13 mouse cellular contexts compared by ENCODE assay signal in genomic region chr4:141257440-141257839, GRCm38 (mm10). TPM values are rescaled to one million over a fixed set of nuclear protein-coding genes. Genes with fewer than 3 reads are reported as not detected.
DNase-seq lines count a peak whose midpoint lies in the region; ATAC-seq and TF ChIP-seq lines count a peak whose summit lies in the region.
"Had no signal": no experiment of that assay in that cellular context is flagged by ENCODE, and none has a peak within 500 bp of the region (broad histone marks: within the 10 kb centered on the region; RNA-seq: fewer than 3 reads in every experiment).

No protein-coding gene starts in this region.

- 75% methylated on average over 5 of the region's 5 CpGs for WGBS in kidney, postnatal 0 days
- WGBS in hindbrain, embryonic 12.5 days: 68% methylated on average over 5 of the region's 5 CpGs

- H3K4me3 ChIP-seq in kidney, postnatal 0 days (replicated peaks; ENCODE audit: low read depth, low read length): no peak overlapping the region
- H3K4me3 ChIP-seq in hindbrain, embryonic 12.5 days: no peak overlapping the region
- H3K4me3 ChIP-seq: forebrain, embryonic 15.5 days; heart, embryonic 13.5 days; liver, embryonic 15.5 days; stomach, embryonic 15.5 days had no signal

- H3K4me1 ChIP-seq in kidney, postnatal 0 days (replicated peaks; ENCODE audit: insufficient read depth, low read length): no peaks in the 10 kb centered on the region; the same call in 1 of the 2 replicates
- peaks cover 6% of the 10 kb centered on the region; the same call in 1 of the 2 replicates for H3K4me1 ChIP-seq in hindbrain, embryonic 12.5 days
- H3K4me1 ChIP-seq: liver, embryonic 15.5 days had no signal

- no peak overlapping the region for H3K27ac ChIP-seq in kidney, postnatal 0 days
- no peak overlapping the region for H3K27ac ChIP-seq in hindbrain, embryonic 12.5 days
- H3K27ac ChIP-seq: forebrain, embryonic 15.5 days; heart, embryonic 13.5 days; liver, embryonic 15.5 days; stomach, embryonic 15.5 days had no signal

- TF ChIP-seq CTCF in kidney, postnatal 0 days (IDR thresholded peaks at IDR 0.05; ENCODE audit: low read depth): peak; percentile 72

- no peaks in the 10 kb centered on the region for H3K9me3 ChIP-seq in kidney, postnatal 0 days (replicated peaks; ENCODE audit: low read length)
- peaks cover 4% of the 10 kb centered on the region; the same call in 1 of the 2 replicates for H3K9me3 ChIP-seq in hindbrain, embryonic 12.5 days (replicated peaks)
- H3K9me3 ChIP-seq: forebrain, embryonic 15.5 days; liver, embryonic 15.5 days; stomach, embryonic 15.5 days had no signal

- H3K27me3 ChIP-seq in kidney, postnatal 0 days (ENCODE audit: insufficient read depth, low read length): no peaks in the 10 kb centered on the region
- peaks cover 5% of the 10 kb centered on the region; the same call in 1 of the 2 replicates for H3K27me3 ChIP-seq in hindbrain, embryonic 12.5 days
- H3K27me3 ChIP-seq: forebrain, embryonic 15.5 days; heart, embryonic 13.5 days; stomach, embryonic 15.5 days had no signal

- H3K4me2 ChIP-seq in kidney, postnatal 0 days (ENCODE audit: low read length): no peak overlapping the region
- no peak overlapping the region for H3K4me2 ChIP-seq in hindbrain, embryonic 12.5 days (replicated peaks)
- H3K4me2 ChIP-seq: forebrain, embryonic 15.5 days; heart, embryonic 13.5 days; liver, embryonic 15.5 days; stomach, embryonic 15.5 days had no signal

- no peaks in the 10 kb centered on the region for H3K36me3 ChIP-seq in kidney, postnatal 0 days (ENCODE audit: insufficient read depth, low read length)
- no peaks in the 10 kb centered on the region for H3K36me3 ChIP-seq in hindbrain, embryonic 12.5 days
- H3K36me3 ChIP-seq: forebrain, embryonic 15.5 days; heart, embryonic 13.5 days; liver, embryonic 15.5 days had no signal

- no peak for ATAC-seq in kidney, postnatal 0 days (replicated peaks; ENCODE audit: low FRiP score, low read depth)
- ATAC-seq in erythroblast, adult 5-6 weeks (replicated peaks; ENCODE audit: low FRiP score, poor library complexity, severe bottlenecking): 0 out of 2 replicates have a peak, but pooled peaks have one; percentile 47
- no peak for ATAC-seq in hindbrain, embryonic 12.5 days (ENCODE audit: low FRiP score)
- ATAC-seq: forebrain, embryonic 15.5 days; midbrain, embryonic 16.5 days had no signal

- no peak overlapping the region for H3K9ac ChIP-seq in kidney, postnatal 0 days (ENCODE audit: low read depth, low read length)
- H3K9ac ChIP-seq in hindbrain, embryonic 12.5 days: no peak overlapping the region
- H3K9ac ChIP-seq: forebrain, embryonic 15.5 days; heart, embryonic 13.5 days; liver, embryonic 15.5 days; stomach, embryonic 15.5 days had no signal

- no peak for DNase-seq in kidney, postnatal 0 days (ENCODE audit: low spot score)
- no peak for DNase-seq in kidney, adult 11 months
- peak; percentile 23 for DNase-seq in thymus, postnatal 14 days
- DNase-seq in thymus, postnatal 36 days: no peak
- no peak for DNase-seq in neural tube, embryonic 10.5 days (ENCODE audit: extremely low spot score, low spot score)
- no peak for DNase-seq in cerebellum, adult 9-11 months

RNA-seq across cellular contexts. Expression of gene Arhgef19, which starts 18.1 kb away (rescaled TPM):
- 5.2 and 5.7 TPM in 2 replicates for polyA plus RNA-seq in kidney, postnatal 0 days (2015; fragmentation: Nextera tagmentation; extraction: Ambion mirVana)
- total RNA-seq in erythroblast, adult 5-6 weeks (2015; ENCODE audit: low replicate concordance): not detected in 2 replicates
- total RNA-seq in erythroblast, adult 5-6 weeks (2017; ENCODE audit: low replicate concordance): not detected in 2 replicates
- 6.1 and 10.9 TPM in 2 replicates for polyA plus RNA-seq in hindbrain, embryonic 12.5 days (2016; fragmentation: Nextera tagmentation; extraction: Ambion mirVana)

RNA-seq across cellular contexts. Expression of gene Epha2, which starts 43.6 kb away (rescaled TPM):
- polyA plus RNA-seq in kidney, postnatal 0 days (2015; fragmentation: Nextera tagmentation; extraction: Ambion mirVana): 5.6 and 5.8 TPM in 2 replicates
- not detected in 2 replicates for total RNA-seq in erythroblast, adult 5-6 weeks (2015; ENCODE audit: low replicate concordance)
- 0.14 TPM in 1 of 2 replicates, not detected in the other for total RNA-seq in erythroblast, adult 5-6 weeks (2017; ENCODE audit: low replicate concordance)
- 2.7 and 3.2 TPM in 2 replicates for polyA plus RNA-seq in hindbrain, embryonic 12.5 days (2016; fragmentation: Nextera tagmentation; extraction: Ambion mirVana)

RNA-seq across cellular contexts. Expression of gene Rsg1, which starts 43.7 kb away (rescaled TPM):
- 2.7 and 3.1 TPM in 2 replicates for polyA plus RNA-seq in kidney, postnatal 0 days (2015; fragmentation: Nextera tagmentation; extraction: Ambion mirVana)
- total RNA-seq in erythroblast, adult 5-6 weeks (2015; ENCODE audit: low replicate concordance): not detected in 2 replicates
- 0.42 TPM in 1 of 2 replicates, not detected in the other for total RNA-seq in erythroblast, adult 5-6 weeks (2017; ENCODE audit: low replicate concordance)
- 5.8 and 5.9 TPM in 2 replicates for polyA plus RNA-seq in hindbrain, embryonic 12.5 days (2016; fragmentation: Nextera tagmentation; extraction: Ambion mirVana)
